Mouse (Mus musculus) kidney, adult 18-20 months (tissue): Measurements from ENCODE around the gene Rxfp3.
A peak's percentile ranks its signal among the peaks of the same experiment; 100 is the strongest.
"Not testable (repeated sequence)": the region's sequence is repeated elsewhere in the genome, so short reads cannot be mapped to it uniquely, and the experiment has no call there.

Experiments
- DNase-seq: peaks from one replicate; pipeline ENCODE4 v3.0.0; 2021

The Rxfp3 gene

DNA sequence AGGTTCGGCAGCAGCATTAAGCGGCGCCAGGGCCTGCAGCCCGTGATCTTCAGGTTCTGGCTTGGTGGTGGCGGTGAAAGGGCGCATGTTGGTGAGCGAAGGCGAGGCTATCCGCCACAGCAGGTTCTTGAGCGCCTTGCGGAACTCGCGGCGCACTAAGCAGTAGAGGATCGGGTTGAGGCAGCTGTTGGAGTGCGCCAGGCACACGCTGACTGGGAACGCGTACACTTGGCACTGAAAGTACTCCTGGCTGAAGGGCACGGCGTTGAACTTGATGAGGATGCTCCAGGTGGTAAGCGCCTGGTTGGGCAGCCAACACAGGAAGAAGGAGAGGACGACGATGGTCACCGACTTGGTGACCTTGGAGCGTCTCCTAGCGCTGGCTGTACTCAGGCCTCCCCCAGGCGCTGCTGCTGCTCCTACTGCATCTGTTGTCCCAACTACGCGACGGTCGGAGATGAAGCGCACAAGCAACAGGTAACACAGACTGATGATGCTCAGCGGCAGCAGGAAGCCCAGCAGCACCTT is 1.8 kb downstream of the Rxfp3 start:
- no peak for DNase-seq

DNA sequence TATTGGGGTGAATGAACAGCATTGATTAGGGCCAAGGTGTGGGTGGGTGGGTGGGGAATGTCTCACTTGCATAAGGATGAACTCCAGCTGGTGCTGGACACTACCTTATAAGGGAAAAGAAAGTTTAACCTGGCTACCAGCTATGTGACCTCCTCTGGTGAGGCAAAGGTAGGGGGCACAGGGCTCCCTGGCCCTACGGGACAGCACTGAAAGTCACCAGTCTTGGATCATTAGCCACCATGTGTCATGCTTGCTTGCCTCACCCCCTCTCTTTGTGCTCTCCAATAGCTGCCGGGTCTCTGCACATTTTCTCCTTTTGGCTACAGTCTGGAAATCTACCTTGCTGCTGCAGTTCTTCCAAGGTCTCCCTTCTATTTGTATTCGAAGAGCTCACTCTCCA is 7.6 kb downstream of the Rxfp3 start:
- no peak for DNase-seq

DNA sequence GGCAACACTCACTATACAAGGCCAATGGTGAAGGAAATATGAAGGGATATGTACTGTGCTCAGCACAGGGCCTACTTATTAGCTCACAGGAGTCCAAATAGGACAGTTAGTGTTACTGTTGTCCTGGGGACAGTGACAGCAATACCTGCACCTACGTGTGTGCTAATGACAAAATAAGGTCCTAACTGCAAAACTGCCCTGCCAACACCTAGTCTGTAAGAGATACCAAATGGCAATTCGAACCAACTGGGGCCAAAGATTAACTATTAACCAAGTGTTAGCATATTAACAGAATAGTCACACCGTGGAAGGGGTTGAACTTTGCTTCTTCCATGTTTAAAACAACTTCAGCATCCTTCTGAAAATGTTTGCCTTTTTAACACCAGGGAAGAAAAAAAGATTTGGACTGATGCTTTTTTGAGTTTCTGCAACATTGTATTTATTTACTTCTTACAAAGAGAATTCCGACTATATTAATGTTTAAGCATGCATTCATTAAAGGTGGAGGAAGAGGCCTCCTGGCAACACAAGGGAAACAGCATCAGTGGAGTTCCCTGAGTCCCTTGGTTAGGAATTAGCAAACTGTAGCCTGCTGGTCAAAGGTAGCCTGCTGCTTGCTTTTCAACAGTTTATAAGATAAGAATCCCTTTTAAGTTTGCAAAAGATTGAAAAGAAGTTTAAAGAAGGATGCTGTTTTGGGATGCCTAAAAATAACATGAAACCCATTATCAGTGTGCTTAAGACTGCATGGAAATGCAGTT is 10.8 kb downstream of the Rxfp3 start:
- DNase-seq, result peak; percentile 13

DNA sequence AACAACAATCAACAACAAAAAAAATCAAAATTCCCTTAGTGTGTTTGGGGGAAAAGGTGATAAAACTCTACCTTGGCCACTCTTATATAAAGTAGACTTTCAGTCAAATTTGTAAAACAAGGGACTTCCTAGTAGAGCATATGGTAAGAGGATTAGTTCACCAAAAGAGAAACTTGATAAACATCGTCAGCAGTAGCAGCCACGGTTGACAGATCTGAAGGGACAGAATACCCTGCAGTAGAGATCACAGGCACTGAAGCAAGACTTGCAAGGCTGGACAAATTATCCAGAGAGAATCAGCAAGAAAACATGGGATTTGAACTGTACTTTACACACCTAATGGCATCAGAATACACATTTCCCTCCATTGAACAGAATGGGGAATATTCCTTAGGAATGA is 22.9 kb downstream of the Rxfp3 start:
- DNase-seq, result no peak

DNA sequence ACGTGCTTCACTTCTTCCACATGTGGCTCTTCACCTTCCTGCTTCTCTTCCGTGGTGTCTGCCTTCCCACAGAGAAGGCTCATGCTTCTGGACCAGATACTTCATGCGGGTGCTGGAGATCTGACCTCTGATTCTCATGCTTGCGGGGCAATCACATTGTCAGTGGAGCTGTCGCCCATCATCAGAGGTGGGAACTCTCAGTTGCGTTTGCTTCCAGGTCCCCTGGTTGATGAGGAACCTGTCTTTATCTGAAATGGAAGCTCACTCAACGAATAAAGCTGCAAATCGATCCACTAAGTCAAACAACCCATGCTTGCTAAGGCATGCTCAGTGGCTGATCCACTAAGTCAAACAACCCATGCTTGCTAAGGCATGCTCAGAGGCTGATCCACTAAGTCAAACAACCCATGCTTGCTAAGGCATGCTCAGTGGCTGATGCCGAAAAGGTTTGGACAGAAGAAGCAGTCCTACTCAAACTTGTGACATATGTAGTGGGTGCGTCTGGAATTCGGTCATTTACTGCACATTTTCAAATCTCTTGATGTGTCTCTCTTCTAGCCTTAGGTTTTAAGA is 26.7 kb downstream of the Rxfp3 start:
- DNase-seq, result no peak

DNA sequence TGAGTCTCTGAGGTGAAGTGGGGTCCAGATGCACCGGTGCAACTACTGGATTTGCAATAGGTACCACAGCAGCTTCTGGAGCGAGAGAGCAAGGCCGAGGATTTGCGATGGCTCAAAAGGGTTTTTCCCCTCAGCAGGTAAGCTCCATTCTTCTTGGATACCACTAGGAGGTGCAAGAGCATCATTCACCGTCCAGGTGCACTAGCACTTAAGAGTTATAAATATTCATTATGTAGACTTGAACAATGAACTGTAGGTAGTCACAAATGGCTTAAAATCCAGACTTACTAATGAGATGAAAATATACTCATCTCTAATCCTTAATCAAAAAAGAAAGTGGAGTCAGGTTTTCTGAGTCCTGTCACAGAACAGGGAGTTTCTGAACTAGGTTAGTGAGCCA is 29.0 kb downstream of the Rxfp3 start:
- DNase-seq, result no peak

DNA sequence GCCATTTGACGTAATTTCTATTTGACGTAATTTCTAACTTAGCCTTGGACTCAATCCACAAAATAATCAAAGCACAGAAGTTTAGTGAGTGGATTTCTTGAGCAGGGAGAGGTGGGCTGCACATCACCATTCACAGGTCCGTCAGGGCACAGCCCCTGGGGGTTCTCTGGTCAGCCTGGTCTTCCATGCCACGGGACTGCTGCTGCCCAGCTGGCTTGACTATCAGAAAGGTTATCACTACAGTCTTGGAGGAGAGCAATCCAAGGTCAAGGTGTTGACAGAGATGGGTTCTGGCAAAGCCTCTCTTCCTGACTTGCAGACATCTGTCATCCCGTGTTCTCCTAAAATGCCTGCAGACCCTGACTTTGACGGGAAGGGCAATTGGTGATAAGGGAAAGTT is 33.1 kb downstream of the Rxfp3 start:
- DNase-seq, result no peak

DNA sequence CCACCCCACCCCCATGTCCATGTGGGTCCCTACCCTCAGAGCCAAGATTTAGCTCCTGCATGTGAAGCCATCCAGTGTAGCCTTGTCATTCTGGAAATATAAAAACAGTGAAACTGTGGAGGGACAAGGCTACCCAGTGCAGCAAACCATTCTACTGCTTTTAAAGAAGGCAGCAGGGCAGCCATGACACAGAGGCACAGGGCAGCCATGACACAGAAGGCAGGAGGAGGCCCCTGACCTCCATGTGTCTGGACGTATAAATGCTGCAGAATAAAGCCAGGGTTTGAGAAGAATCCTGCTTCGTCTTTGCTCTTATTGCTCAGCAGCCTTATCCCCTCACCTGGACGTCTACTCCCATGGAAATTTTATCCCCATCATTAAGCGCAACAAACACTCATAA is 34.0 kb downstream of the Rxfp3 start:
- no peak for DNase-seq

DNA sequence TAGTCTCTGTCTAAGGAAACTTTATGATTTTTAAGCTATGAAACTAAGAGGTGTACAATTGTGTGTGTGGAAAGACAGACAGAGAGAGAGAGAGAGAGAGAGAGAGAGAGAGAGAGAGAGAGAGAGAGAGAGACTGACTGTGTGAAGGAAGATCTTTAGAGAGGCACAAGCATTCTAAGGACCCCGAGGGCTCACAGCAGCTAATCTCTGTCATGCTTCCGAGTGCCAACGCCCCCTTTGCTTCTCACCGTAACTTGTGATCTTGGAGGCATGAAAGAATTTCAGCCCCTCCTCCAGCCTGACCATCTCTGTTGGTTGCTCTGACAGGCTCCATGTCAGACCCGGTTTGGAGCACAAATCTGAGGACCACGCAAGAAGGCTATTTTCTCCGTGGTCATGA is 37.4 kb downstream of the Rxfp3 start, which contains the start of gene Slc45a2:
Slc45a2 (plus strand) TSS at position 301 of the 400 bp plus-strand sequence.
- DNase-seq, result no peak

DNA sequence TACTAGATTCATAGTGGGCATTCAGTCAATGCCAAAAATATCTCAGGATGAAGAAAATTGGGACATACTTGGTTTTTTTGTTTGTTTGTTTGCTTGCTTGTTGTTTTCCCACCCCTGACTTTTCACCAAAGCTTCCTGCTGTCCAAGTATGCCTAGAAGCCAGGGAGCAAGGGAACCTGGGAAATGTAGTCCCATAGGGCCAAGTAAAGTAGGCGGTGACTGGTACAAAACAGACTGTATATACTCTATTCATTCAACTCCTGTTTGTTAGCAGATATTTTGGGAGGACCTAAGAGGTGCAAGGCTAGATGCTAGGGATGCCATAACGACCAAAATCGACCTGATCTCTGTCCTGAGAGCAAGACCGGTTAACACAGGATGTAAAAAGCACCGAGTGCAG is 38.0 kb downstream of the Rxfp3 start:
- no peak for DNase-seq

DNA sequence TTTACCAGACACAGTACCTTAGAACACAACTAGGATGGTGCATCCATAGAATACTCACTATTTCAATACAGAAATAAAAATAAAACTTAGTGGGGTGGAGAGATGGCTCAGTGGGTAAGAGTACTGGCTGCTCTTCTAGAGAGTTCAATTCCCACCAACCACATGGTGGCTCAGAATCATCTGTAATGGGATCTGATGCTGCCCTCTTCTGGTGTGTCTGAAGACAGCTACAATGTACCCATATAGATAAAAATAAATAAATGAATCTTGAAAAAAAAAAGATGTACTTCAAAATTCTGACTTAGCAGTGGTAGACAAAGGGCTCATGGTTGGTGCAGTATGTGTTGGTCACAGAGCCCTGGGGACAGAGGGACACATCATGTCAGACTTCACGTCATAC is 46.2 kb downstream of the Rxfp3 start:
- no peak for DNase-seq

DNA sequence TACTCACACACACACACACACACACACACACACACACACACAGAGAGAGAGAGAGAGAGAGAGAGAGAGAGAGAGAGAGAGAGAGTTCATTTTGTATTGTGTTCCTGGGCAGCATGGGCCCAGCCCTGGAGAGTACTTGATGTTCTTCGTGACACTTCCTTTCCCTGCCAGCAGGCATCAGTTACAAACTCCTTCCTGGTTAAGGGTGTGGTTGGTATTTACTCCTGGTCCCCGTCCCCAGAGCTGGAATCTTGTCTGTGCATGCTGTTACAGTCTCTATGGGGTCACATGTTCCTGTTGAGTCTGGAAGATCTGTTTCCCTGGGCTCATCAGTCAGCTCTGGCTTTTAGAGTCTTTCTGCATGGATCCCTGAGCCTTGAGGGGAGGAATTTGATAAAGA is 47.4 kb downstream of the Rxfp3 start:
- no peak for DNase-seq

DNA sequence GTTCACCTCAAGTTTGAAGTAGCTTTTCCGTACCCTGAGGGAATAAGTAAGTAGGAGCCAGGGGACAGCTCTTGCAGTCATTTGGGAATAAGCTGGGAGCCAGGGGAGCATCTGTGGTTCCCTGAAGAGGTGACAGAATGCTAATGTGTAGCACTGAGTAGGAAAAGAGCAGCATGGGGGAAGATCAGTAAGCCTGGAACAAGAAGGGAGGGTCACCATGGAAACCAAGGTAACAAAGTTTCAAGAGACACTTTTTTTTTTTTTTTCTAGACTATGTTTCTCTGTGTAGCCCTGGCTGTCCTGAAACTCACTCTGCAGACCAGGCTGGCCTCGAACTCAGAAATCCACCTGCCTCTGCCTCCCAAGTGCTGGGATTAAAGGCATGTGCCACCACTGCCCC is 51.3 kb downstream of the Rxfp3 start:
- DNase-seq, result not testable (repeated sequence)

DNA sequence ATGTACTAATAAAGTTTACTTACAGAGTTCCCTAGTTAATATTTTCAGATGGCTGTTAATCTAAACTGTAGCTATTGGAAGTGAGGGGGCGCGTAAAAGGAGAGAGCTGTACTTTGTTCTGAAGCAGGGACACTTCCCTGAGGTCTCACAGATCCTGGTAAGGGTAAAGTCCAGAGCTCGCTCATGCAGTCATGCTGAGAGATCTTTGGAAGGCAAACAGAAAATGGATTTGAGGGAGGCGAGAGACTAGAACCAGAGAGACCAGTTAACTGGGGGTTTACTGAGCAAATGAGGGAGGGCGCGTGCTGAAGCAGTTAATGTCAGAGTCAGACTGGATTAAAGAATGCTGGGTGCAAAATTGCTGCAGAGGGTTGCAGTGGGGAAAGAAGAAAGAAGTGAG is 52.0 kb downstream of the Rxfp3 start:
- DNase-seq, result peak; percentile 47
